Mouse (Mus musculus) heart, postnatal 10 days (tissue): ENCODE data around the gene Ccdc141. TPM values are rescaled to one million over a fixed set of nuclear protein-coding genes. Genes with fewer than 3 reads are reported as not detected.

Experiments
- microRNA-seq, 2 experiments: library from miRNA; unstranded; fragments of <30 nt; microRNA quantifications; one replicate each; pipeline ENCODE4 v1.2.0; 2022
- total RNA-seq, 2 experiments: library from RNA; stranded (reverse); gene quantifications; 2 replicates each; pipeline ENCODE4 v1.2.3; 2021

The Ccdc141 gene
- total RNA-seq, 2 experiments from 2014 or later, result 185 to 219 TPM

Small RNA genes lying within 50 kb of the gene (microRNA-seq; reads per million reads assigned to microRNA genes)
- 0 reads per million in 2 experiments for gene Gm44360

Other genes starting within 250 kb of the Ccdc141 start
- gene Ttn, start 188.1 kb downstream of the Ccdc141 start, total RNA-seq, result 1,000 to 10,000 TPM; 2,261 to 2,393 TPM
- gene Sestd1, start 110.0 kb upstream of the Ccdc141 start, total RNA-seq, result 10 to 100 TPM; 27.8 to 31.7 TPM